Mouse (Mus musculus): Measurements from ENCODE around the gene Slc25a13. TPM values are rescaled to one million over a fixed set of nuclear protein-coding genes. Genes with fewer than 3 reads are reported as not detected.

Slc25a13 gene
- polyA plus RNA-seq, 1 experiment = 0.75 TPM

DNA sequence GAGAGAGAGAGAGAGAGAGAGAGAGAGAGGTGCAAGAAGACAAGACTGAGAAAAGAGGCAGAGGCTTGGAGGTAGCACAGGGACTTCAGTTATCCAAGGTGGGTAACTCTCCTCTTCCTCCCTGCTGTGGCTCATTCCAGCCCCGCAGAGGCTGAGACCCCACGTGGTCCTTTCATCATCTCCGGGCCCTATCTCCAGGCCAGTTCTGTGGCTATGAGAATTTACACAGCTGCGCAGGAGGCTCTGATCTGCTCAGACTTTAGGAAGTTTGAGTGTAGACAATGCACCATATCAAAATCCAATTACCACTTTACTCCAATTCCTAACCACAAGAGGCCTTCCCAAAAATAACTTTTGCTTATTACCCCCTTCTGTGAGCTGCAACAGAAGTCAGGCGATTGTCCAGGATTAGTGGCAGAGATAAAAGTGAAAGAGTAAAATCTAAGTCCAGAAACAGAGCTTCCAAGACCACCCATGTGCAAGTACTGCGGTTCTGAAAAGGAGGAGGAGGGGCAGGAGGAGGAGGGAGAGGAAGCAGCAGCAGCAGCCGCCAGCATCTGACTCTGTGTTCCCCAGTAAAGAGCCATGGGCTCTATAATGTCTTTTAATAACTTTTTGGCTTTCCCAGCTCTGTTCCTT is 57.6 kb downstream of the Slc25a13 start:
- Histone ChIP-seq H3K4me1 (ENCODE audit: control insufficient read depth, insufficient read depth, insufficient read length) (no peaks in the 10 kb centered on the region), H3K27me3 (ENCODE audit: control insufficient read depth, insufficient read depth, low read length) (no peaks in the 10 kb centered on the region), H3K4me3 (ENCODE audit: extremely low read depth, insufficient read depth, insufficient read length) (no peak overlapping the region), H3K27ac (ENCODE audit: insufficient read depth, low read length) (no peak overlapping the region), H3K36me3 (ENCODE audit: control insufficient read depth, insufficient read depth, low read length) (no peaks in the 10 kb centered on the region)
- no peak for DNase-seq (ENCODE audit: low read depth in 1 of 2, low spot score in 2 of 2)
- TF ChIP-seq CTCF (IDR thresholded peaks at IDR 0.05; ENCODE audit: extremely low read depth, insufficient read depth, insufficient read length, insufficient replicate concordance) (no peak), POLR2A (IDR thresholded peaks at IDR 0.05; ENCODE audit: low read depth, low read length) (no peak)
- 76% methylated on average over 7 of the region's 7 CpGs for WGBS

DNA sequence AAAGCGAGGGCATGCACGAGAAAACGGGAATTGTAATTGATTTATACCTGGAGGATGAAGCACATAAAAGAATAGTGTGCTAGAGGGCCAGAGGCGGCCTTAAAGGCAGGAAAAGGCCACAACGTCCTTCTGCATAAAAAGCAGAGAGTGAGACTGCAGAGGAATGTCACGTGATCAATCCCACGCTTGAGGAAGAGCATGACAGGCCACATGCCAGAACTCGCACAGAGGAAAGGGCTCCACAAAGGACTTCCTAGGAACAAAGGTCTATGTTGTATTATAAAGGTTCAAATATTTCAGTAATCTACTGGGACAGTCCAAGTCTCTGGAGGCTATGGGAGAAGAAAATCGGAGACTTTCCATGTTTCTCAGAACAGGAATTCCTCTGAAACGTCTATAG is 63.5 kb downstream of the Slc25a13 start:
- Histone ChIP-seq H3K27ac (ENCODE audit: insufficient read depth, low read length) (no peak overlapping the region), H3K4me1 (ENCODE audit: control insufficient read depth, insufficient read depth, insufficient read length) (no peaks in the 10 kb centered on the region), H3K27me3 (ENCODE audit: control insufficient read depth, insufficient read depth, low read length) (no peaks in the 10 kb centered on the region), H3K36me3 (ENCODE audit: control insufficient read depth, insufficient read depth, low read length) (no peaks in the 10 kb centered on the region), H3K4me3 (ENCODE audit: extremely low read depth, insufficient read depth, insufficient read length) (no peak overlapping the region)
- WGBS = 78% methylated on average over 10 of the region's 10 CpGs
- no peak for DNase-seq (ENCODE audit: low read depth in 1 of 2, low spot score in 2 of 2)
- TF ChIP-seq CTCF (IDR thresholded peaks at IDR 0.05; ENCODE audit: extremely low read depth, insufficient read depth, insufficient read length, insufficient replicate concordance) (no peak), POLR2A (IDR thresholded peaks at IDR 0.05; ENCODE audit: low read depth, low read length) (no peak)

DNA sequence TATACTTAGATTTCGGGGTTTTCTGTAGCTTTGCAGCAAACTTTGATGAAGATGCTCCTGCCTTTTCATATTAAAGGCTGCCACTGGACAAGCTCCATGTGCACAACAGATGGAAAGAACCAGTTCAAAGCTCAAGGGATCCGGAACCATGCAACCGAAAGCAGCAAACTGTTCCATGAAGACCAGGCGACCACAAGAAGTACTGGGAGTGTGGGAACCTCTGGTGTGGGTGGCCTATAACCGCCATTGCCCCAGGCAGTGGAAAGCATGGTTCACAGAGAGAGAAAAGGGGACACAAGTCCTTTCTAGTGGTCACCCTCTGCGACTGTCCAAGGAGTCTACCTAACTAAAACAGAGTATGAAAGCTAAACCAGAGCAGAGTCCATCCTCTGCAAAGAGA is 66.2 kb downstream of the Slc25a13 start:
- Histone ChIP-seq H3K27ac (ENCODE audit: insufficient read depth, low read length) (no peak overlapping the region), H3K27me3 (ENCODE audit: control insufficient read depth, insufficient read depth, low read length) (no peaks in the 10 kb centered on the region), H3K4me3 (ENCODE audit: extremely low read depth, insufficient read depth, insufficient read length) (no peak overlapping the region), H3K36me3 (ENCODE audit: control insufficient read depth, insufficient read depth, low read length) (no peaks in the 10 kb centered on the region), H3K4me1 (ENCODE audit: control insufficient read depth, insufficient read depth, insufficient read length) (no peaks in the 10 kb centered on the region)
- 87% methylated on average over 6 of the region's 6 CpGs for WGBS
- no peak for TF ChIP-seq POLR2A (IDR thresholded peaks at IDR 0.05; ENCODE audit: low read depth, low read length)
- TF ChIP-seq CTCF (IDR thresholded peaks at IDR 0.05; ENCODE audit: extremely low read depth, insufficient read depth, insufficient read length, insufficient replicate concordance) = no peak
- no peak for DNase-seq (ENCODE audit: low read depth in 1 of 2, low spot score in 2 of 2)

DNA sequence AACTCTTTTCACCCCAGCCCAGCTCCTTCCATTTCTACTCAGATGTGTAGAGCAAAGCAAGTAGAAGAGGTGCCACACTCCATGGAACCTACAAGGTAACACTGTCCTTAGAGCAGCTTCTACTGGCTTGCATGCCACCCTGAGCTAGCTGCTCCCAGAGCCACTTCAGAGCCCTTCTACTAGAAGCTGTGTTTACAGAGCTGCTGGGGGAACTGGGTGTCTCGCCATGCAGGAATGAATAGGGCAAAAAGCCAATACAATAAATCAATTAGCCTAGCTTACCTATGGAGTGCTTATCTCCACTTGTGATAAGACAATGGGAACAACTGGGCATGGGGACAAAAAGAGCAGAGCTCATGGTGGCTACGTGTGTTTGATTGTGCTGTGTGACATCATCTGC is 67.2 kb downstream of the Slc25a13 start:
- no peak overlapping the region for H3K27ac ChIP-seq (ENCODE audit: insufficient read depth, low read length)
- 85% methylated on average over 2 of the region's 2 CpGs for WGBS
- no peak for DNase-seq (ENCODE audit: low read depth in 1 of 2, low spot score in 2 of 2)
- no peak overlapping the region for H3K4me3 ChIP-seq (ENCODE audit: extremely low read depth, insufficient read depth, insufficient read length)
- no peaks in the 10 kb centered on the region for H3K27me3 ChIP-seq (ENCODE audit: control insufficient read depth, insufficient read depth, low read length)
- no peaks in the 10 kb centered on the region for H3K4me1 ChIP-seq (ENCODE audit: control insufficient read depth, insufficient read depth, insufficient read length)
- H3K36me3 ChIP-seq (ENCODE audit: control insufficient read depth, insufficient read depth, low read length) = no peaks in the 10 kb centered on the region
- TF ChIP-seq CTCF (IDR thresholded peaks at IDR 0.05; ENCODE audit: extremely low read depth, insufficient read depth, insufficient read length, insufficient replicate concordance) (no peak), POLR2A (IDR thresholded peaks at IDR 0.05; ENCODE audit: low read depth, low read length) (no peak)

DNA sequence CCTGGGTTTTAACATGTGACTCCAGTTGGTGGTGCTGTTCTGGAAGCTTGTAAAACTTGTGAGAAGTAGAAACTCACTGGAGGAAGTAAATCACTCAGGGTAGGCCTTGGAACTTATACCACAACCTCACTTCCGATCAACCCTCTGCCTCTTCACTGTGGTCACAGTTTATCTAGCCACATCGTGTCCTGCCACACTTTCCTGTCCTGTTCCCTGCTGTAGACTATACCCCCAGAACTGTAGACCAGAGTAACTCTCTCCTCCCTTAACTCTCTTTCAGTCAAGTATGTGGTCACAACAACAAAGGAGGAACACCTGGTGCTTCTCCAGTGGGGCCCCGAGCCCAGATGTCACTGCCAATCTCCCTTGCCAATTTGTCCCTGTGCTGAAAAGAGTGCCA is 67.6 kb downstream of the Slc25a13 start:
- Histone ChIP-seq H3K27ac (ENCODE audit: insufficient read depth, low read length) (no peak overlapping the region), H3K4me1 (ENCODE audit: control insufficient read depth, insufficient read depth, insufficient read length) (no peaks in the 10 kb centered on the region), H3K4me3 (ENCODE audit: extremely low read depth, insufficient read depth, insufficient read length) (no peak overlapping the region), H3K27me3 (ENCODE audit: control insufficient read depth, insufficient read depth, low read length) (no peaks in the 10 kb centered on the region), H3K36me3 (ENCODE audit: control insufficient read depth, insufficient read depth, low read length) (no peaks in the 10 kb centered on the region)
- no peak for DNase-seq (ENCODE audit: low read depth in 1 of 2, low spot score in 2 of 2)
- TF ChIP-seq POLR2A (IDR thresholded peaks at IDR 0.05; ENCODE audit: low read depth, low read length) = no peak
- TF ChIP-seq CTCF (IDR thresholded peaks at IDR 0.05; ENCODE audit: extremely low read depth, insufficient read depth, insufficient read length, insufficient replicate concordance) = no peak
- WGBS = 41% methylated on average over 3 of the region's 3 CpGs

DNA sequence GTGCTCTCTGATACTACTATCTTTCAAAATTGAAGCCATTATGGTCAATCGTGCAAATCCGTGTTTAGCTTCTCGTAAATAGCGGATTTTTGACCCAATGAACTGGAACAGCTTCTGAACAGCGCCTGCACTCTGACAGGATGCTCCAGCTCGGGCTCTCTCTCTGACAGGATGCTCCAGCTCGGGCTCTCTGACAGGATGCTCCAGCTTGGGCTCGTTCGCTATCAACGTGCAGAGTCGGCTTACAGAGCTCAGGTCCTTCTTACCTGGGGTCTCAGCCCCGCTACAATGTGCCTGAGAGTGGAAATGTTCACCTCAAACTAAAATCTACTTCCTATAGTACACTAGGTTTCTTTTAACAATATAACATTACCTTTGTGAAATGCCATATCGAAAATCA is 71.6 kb downstream of the Slc25a13 start:
- Histone ChIP-seq H3K4me3 (ENCODE audit: extremely low read depth, insufficient read depth, insufficient read length) (no peak overlapping the region), H3K27ac (ENCODE audit: insufficient read depth, low read length) (no peak overlapping the region), H3K4me1 (ENCODE audit: control insufficient read depth, insufficient read depth, insufficient read length) (no peaks in the 10 kb centered on the region), H3K27me3 (ENCODE audit: control insufficient read depth, insufficient read depth, low read length) (no peaks in the 10 kb centered on the region), H3K36me3 (ENCODE audit: control insufficient read depth, insufficient read depth, low read length) (no peaks in the 10 kb centered on the region)
- 86% methylated on average over 13 of the region's 13 CpGs for WGBS
- TF ChIP-seq CTCF (IDR thresholded peaks at IDR 0.05; ENCODE audit: extremely low read depth, insufficient read depth, insufficient read length, insufficient replicate concordance) (no peak), POLR2A (IDR thresholded peaks at IDR 0.05; ENCODE audit: low read depth, low read length) (no peak)
- DNase-seq (ENCODE audit: low read depth in 1 of 2, low spot score in 2 of 2) = no peak

DNA sequence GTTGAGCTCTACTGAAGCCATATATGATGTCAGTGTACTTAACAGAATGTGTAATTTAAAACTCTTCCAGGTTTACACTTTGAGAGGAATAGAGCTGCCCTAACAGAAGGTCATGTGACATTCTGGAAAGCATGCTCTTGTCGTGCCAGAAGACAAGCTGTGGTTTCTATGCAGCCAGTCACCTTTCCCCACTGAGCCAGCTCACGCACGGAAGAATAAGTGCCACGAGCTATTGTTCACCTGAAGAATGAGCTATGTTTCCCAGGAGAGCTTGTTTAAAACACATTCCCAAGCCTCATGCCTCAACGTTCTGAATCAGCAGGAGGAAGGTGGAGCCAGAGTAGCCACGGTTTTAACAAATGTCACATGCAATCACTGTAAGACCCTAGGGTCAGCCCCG is 73.4 kb downstream of the Slc25a13 start:
- Histone ChIP-seq H3K4me1 (ENCODE audit: control insufficient read depth, insufficient read depth, insufficient read length) (no peaks in the 10 kb centered on the region), H3K27me3 (ENCODE audit: control insufficient read depth, insufficient read depth, low read length) (no peaks in the 10 kb centered on the region), H3K4me3 (ENCODE audit: extremely low read depth, insufficient read depth, insufficient read length) (no peak overlapping the region), H3K36me3 (ENCODE audit: control insufficient read depth, insufficient read depth, low read length) (no peaks in the 10 kb centered on the region), H3K27ac (ENCODE audit: insufficient read depth, low read length) (no peak overlapping the region)
- TF ChIP-seq POLR2A (IDR thresholded peaks at IDR 0.05; ENCODE audit: low read depth, low read length) (no peak), CTCF (IDR thresholded peaks at IDR 0.05; ENCODE audit: extremely low read depth, insufficient read depth, insufficient read length, insufficient replicate concordance) (no peak)
- DNase-seq (ENCODE audit: low read depth in 1 of 2, low spot score in 2 of 2) = no peak
- 81% methylated on average over 7 of the region's 7 CpGs for WGBS
